Mouse (Mus musculus) spleen, adult 2 months (tissue): ENCODE measurements around the gene Smchd1. TPM values are rescaled to one million over a fixed set of nuclear protein-coding genes. Genes with fewer than 3 reads are reported as not detected.

Experiments
- DNase-seq, 2 experiments: peaks; one replicate each; pipeline versions ENCODE4 v3.0.0 to v3.0.0-alpha.2; 2012 to 2021; ENCODE audit warnings: low spot score in 2 of 2, low read depth in 1 of 2
- H3K27ac ChIP-seq: fragments of 200-500 bp; 2 replicates; pipeline ENCODE4 v1.5.1; 2012; ENCODE audit warnings: low read length, inconsistent platforms; ENCODE audit not compliant: insufficient read depth
- H3K27me3 ChIP-seq: fragments of 200-500 bp; 2 replicates; pipeline ENCODE4 v1.6.1; 2012; ENCODE audit warnings: mild to moderate bottlenecking, moderate library complexity, low read length, inconsistent platforms; ENCODE audit not compliant: control insufficient read depth, insufficient read depth
- H3K36me3 ChIP-seq: fragments of 200-500 bp; 2 replicates; pipeline ENCODE4 v1.6.1; 2012; ENCODE audit warnings: mild to moderate bottlenecking, low read length, inconsistent platforms; ENCODE audit not compliant: control insufficient read depth, insufficient read depth
- H3K4me1 ChIP-seq: fragments of 200-500 bp; 2 replicates; pipeline ENCODE4 v1.6.1; 2011; ENCODE audit warnings: inconsistent platforms; ENCODE audit not compliant: control insufficient read depth, insufficient read depth, insufficient read length
- H3K4me3 ChIP-seq: fragments of 200-500 bp; 2 replicates; pipeline ENCODE4 v1.5.1; 2011; ENCODE audit warnings: mild to moderate bottlenecking, inconsistent platforms; ENCODE audit not compliant: insufficient read depth, insufficient read length; ENCODE audit errors: extremely low read depth
- CTCF ChIP-seq: fragments of 200-500 bp; IDR thresholded peaks from 2 replicates; pipeline ENCODE4 v1.5.1; 2011; ENCODE audit warnings: mild to moderate bottlenecking, inconsistent platforms; ENCODE audit not compliant: insufficient read depth, insufficient read length, insufficient replicate concordance; ENCODE audit errors: extremely low read depth
- POLR2A ChIP-seq: fragments of 200-500 bp; IDR thresholded peaks from 2 replicates; pipeline ENCODE4 v1.6.1; 2011; ENCODE audit warnings: low read depth, low read length, inconsistent platforms
- WGBS: fragments of 180-500 bp; shearing (Covaris S2); methylation state at CpG from one replicate; pipeline ENCODE4 v1.1.7; 2018; 5-methylcytosine and 5-hydroxymethylcytosine counted together
- polyA plus RNA-seq: library from polyadenylated mRNA; depleted of rRNA; stranded (reverse); fragments of >200 nt; gene quantifications from 2 replicates; pipeline ENCODE4 v1.2.3, GENCODE M21; 2012; rRNA removed

The Smchd1 gene
- 12.3 and 14.3 TPM in 2 replicates for polyA plus RNA-seq

- Histone ChIP-seq H3K27me3 (no peaks in the 10 kb centered on the region), H3K4me1 (peaks cover 11% of the 10 kb centered on the region), H3K27ac (peak within 1 kb of the TSS; percentile 92), H3K4me3 (peak within 1 kb of the TSS; percentile 95), H3K36me3 (no peaks in the 10 kb centered on the region)
- DNase-seq, result peak; percentile 82 to 95
- TF ChIP-seq POLR2A, result no peak
- no peak for TF ChIP-seq CTCF
- WGBS, result under 1% methylated on average over 105 of the region's 109 CpGs
These were observed at the start of gene Smchd1 for GRCm38 (mm10) chr17:71474762-71475704. Gene Smchd1 (minus strand): TSS chr17:71475343.

GRCm38 (mm10) chr17:71510297-71510696, 35.2 kb upstream of the Smchd1 start:
- Histone ChIP-seq H3K4me3 (no peak overlapping the region), H3K4me1 (no peaks in the 10 kb centered on the region), H3K27ac (no peak overlapping the region), H3K27me3 (no peaks in the 10 kb centered on the region), H3K36me3 (peaks cover 10% of the 10 kb centered on the region)
- WGBS, result 86% methylated on average over 11 of the region's 11 CpGs
- no peak for DNase-seq
- no peak for TF ChIP-seq POLR2A
- no peak for TF ChIP-seq CTCF

- no peak overlapping the region for H3K4me3 ChIP-seq
- no peaks in the 10 kb centered on the region for H3K27me3 ChIP-seq
- no peak overlapping the region for H3K27ac ChIP-seq
- no peak for DNase-seq
- H3K36me3 ChIP-seq, result peaks cover 12% of the 10 kb centered on the region
- 95% methylated on average over 8 of the region's 8 CpGs for WGBS
- no peak for TF ChIP-seq CTCF
- TF ChIP-seq POLR2A, result no peak
- no peaks in the 10 kb centered on the region; the same call in 1 of the 2 replicates for H3K4me1 ChIP-seq
These were observed 31.7 kb upstream of the Smchd1 start for GRCm38 (mm10) chr17:71506832-71507231.

- no peak for DNase-seq
- no peaks in the 10 kb centered on the region for H3K27me3 ChIP-seq
- H3K4me1 ChIP-seq, result no peaks in the 10 kb centered on the region
- no peak overlapping the region for H3K4me3 ChIP-seq
- WGBS, result 83% methylated on average over 4 of the region's 4 CpGs
- H3K27ac ChIP-seq, result no peak overlapping the region
- H3K36me3 ChIP-seq, result peaks cover 2% of the 10 kb centered on the region
- TF ChIP-seq POLR2A, result no peak
- TF ChIP-seq CTCF, result no peak
These were observed 20.6 kb upstream of the Smchd1 start for GRCm38 (mm10) chr17:71495784-71496183.

GRCm38 (mm10) chr17:71491332-71491686, 16.2 kb upstream of the Smchd1 start:
- Histone ChIP-seq H3K4me1 (peaks cover 8% of the 10 kb centered on the region), H3K36me3 (no peaks in the 10 kb centered on the region), H3K27me3 (no peaks in the 10 kb centered on the region), H3K27ac (peak overlapping the region; percentile 68), H3K4me3 (no peak overlapping the region)
- no peak for DNase-seq
- 73% methylated on average over 4 of the region's 4 CpGs for WGBS
- TF ChIP-seq CTCF (no peak), POLR2A (no peak)

- peak in 1 of 2 experiments; percentile 36 for DNase-seq
- Histone ChIP-seq H3K36me3 (no peaks in the 10 kb centered on the region), H3K4me3 (no peak overlapping the region), H3K27ac (peak overlapping the region; percentile 68), H3K27me3 (no peaks in the 10 kb centered on the region), H3K4me1 (peaks cover 8% of the 10 kb centered on the region)
- 64% methylated on average over 9 of the region's 9 CpGs for WGBS
- TF ChIP-seq POLR2A, result no peak
These were observed 15.7 kb upstream of the Smchd1 start for GRCm38 (mm10) chr17:71490666-71491331.
